Mouse (Mus musculus) adrenal gland, postnatal 14 days (tissue): Measurements from ENCODE around the gene Gm45062. TPM values are rescaled to one million over a fixed set of nuclear protein-coding genes. Genes with fewer than 3 reads are reported as not detected.
A peak's percentile ranks its signal among the peaks of the same experiment; 100 is the strongest.

Experiments
- DNase-seq: peaks from one replicate; pipeline ENCODE4 v3.0.0; 2021; ENCODE audit warnings: mixed read lengths
- long read RNA-seq, 2 experiments: library from polyadenylated mRNA; stranded (forward); transcript quantifications; one replicate each; pipeline ENCODE4 v2.0.0; 2021
- total RNA-seq: library from RNA; stranded (reverse); gene quantifications from 2 replicates; pipeline ENCODE4 v1.2.3, GENCODE M21; 2021

Gm45062 gene
- 2.0 TPM in 1 of 2 replicates, not detected in the other for total RNA-seq
- long read RNA-seq, experiment 1, partial matches to known transcripts, result 0 of 1 reads
- long read RNA-seq, experiment 1, other reads (novel, unspliced or antisense), result 1 of 1 reads
- long read RNA-seq, experiment 2, result 0 reads

DNA sequence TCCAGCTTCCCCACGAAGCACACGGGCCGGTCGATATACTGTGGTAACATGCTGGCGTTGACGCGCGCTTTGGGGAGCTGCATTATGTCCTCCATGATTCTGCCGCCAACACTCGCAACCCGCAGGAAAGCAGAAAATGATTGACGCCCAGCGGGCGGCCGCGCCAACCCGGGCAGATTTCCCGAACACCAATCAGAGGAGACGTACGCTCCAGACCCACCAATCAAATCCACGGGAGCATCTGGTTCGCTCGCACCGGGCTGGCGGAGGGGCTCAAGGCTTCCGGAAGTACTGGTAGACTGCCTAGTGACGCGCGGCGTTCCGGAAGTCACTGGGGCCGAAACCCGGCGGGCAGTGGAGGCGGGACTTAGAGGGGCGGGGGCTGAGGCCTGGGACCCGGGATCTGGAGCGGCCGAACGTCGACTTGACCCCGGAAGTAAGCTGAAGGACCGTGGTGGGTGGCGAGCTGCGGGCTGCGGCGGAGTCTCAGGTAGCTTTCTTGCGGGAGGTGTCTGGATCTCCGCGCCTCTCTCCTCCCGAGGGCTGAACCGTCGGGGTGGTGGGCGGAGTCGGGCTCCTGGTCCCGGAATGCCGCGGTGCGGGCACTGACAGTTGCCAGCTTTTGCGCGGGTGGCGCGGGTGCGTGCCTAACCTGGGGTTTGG lies at the start of gene Gm45062, which contains the start of the genes Rpa3 and Umad1:
Gene Gm45062 (plus strand): TSS at position 447 of the 663 bp plus-strand sequence.
Gene Rpa3 (minus strand): TSS at position 170 of the 663 bp plus-strand sequence.
Gene Umad1 (plus strand): TSS at position 285 of the 663 bp plus-strand sequence.
- peak; percentile 98 for DNase-seq

DNA sequence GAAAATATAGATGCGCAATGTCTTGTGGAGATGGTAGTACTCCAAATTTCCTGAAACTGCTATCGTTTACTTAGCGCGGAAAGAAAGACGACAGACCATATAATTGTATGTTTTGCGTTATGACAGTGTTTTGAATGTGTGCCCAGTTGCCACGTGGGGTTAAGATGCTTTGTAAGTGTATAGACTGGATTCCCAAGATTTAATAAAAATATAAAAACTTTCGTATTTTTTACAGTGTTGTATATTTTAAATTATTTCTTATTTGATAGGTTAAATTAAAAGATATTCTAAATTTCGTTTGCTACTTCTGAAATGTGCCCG lies 49.4 kb upstream of the Gm45062 start:
- DNase-seq, result no peak

DNA sequence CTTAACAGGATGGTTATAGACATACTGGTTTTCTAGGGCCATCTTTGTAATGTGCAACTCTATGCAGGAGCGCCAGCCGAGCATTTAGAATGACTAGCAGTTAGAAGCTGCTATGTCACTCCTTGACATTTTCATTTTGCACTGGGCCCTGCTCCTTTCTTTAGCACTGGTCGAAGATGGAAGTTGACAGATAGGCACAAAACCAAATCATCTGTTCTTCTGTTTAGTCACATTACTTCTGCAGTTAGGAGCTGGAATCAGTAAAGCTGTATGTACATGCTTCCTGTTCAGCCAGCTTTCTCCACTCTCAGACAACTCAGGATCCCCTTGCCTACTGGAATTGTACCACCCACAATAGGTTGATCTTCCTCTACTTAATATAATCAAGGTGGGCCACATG lies 48.6 kb upstream of the Gm45062 start:
- DNase-seq, result no peak

DNA sequence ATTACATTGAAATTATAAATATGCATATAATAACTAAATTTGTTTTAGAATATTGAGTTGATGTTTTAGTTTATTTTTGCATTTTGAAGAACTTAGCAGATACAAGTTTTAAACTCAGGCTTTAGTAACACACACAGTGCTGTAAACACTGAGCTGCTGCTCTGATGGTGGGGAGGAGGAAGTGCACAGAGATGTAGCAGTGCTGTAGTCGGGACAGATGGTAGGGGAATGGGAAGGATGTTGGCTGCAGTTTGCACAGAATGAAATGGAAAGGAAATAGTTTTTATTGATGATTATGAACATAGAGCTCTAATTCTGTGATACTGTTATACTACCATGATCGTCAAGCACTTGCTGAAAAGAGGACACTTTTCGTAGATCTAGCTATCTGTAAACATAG lies 32.2 kb upstream of the Gm45062 start:
- DNase-seq, result no peak

DNA sequence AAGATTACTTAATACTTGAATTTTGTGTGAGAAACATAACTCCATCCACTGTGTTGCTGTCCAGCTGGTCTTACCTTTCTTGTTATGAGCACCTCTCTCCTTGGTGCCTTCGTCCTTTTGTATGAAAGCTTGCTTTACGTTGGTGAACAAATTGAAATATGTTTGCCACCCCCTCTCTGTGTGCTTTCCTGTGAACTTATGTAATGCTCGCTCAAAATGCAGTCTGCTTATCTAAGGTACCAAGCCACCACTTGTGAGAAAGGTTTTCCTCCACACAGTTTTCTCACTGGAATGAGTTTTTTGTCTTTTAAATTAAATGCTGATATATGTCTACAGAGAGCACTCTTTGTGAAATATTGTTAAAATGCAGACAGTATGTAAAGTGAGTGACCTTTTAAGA lies 30.7 kb upstream of the Gm45062 start:
- no peak for DNase-seq

DNA sequence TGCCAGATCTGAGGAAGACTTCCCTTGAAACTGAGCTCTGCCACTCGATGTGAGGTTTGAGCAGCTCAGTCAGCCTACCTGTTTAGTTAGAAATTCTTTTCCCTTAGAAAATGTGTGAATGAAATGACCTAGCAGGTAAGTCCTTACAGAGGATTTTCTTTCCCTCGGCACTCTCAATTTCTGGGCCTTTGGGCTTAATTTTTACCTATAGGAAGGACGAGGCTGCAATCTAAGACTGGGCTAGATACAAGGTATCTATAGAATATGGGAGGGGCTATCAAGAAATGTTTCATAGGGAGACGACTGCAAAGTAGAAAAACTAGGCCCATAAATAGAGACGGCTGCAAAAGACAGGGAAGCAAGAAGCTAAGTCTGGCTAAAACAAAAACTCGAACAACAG lies 934 bp upstream of the Gm45062 start:
- no peak for DNase-seq

DNA sequence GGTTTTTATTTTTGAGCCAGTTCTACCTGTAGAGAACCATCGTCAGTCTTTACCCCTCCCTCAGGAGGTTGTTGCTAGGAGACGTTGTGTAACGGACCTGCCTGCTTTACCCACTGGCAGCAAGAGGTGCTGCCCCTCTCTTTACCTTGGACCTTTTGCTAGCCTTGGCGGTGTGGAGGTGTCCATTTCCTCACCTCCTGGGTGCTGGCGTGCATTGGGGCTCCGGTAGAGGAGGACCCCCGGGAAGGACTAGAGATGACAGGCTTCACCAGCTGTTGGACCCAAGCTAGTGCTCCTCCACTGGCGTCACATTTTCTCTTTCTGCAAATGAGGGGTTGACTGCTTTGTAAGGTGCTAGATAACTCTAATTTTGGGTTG lies 406 bp downstream of the Gm45062 start:
- no peak for DNase-seq

DNA sequence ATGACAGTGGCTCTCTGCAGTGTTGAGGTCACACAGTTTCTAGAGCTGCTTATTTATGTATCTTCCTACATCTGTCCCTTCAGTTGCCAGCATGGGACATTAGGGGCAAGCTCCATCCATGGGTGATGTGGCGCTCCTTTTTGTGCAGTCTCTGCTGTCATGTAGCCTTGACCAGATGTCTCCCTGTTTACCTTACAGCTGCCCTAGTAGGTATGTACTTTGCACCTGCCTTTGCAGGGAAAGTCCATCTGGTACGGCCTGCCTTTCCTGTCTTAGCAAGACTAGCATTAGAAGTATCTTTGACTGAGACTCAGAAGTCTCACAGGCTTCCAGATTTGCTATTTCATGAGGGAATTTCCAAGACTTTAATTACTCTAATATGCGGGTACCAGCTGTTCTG lies 11.8 kb downstream of the Gm45062 start:
- no peak for DNase-seq

DNA sequence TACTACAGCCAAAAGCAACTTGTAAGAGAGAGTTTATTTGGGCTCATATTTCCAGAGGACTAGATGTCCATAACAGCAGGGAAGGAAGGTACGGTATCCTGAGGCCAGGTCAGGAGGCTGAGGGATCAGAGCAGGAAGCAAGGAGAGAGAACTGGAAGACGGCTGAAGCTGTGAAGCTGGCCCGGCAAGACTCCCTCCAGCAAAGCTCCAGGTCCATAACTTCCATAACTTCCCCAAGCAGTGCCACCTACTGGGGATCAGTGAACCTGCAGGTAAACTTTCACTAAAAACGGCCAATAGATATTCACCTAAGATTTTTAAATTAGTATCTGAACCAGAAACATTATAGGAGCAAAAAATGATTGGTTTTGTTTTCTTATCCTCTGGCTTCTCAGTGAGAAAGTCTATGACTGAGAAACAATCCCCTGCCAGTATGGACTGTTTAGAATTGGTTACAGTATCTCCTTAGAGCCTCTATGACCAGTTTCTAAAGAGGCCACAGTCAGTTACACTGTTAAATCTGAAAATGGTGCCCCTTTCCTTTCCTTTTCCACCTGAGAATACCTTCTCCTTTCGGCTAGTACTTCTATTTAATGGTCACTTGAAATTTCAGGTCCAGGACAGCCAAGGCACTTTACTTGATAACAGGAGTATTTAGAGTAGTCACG lies 15.3 kb downstream of the Gm45062 start:
- peak; percentile 76 for DNase-seq

DNA sequence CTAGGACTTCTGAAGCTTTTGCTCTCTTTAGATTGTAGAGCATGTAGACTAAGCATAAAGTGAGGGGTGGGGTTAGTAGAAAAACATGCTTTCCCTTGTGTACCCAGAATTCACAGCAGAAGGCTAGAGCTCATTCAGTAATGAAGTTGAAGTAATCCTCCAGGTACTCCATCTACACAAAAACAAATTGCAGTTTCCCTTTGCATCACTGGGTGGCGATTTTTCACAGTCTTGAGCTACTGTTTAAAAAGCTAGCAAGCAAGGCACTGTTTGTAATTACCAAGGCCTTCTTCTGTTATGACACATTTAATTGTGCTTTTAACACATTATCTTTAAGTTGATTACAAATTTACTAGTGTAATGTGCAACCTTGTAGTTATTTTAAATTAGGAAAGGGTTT lies 15.8 kb downstream of the Gm45062 start:
- peak; percentile 72 for DNase-seq

DNA sequence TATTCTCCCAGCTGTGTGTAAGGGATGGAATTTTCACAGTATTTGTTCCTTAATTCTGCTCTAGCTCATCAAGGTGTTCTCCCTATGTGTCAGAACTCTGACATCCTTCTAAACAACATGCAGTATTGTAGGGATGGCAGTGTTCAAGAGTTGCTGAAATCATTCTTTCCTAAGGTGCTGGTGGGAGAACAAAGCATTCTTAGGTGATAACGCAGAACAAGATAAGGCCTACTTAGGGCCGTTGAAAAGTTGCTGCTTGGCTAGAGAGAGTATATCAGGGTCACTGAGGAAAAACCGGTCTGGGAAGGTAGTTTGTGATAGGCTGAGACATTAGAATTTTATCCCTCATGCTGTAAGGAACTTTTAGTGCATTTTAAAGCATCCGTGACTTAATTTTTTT lies 17.2 kb downstream of the Gm45062 start:
- DNase-seq, result no peak

DNA sequence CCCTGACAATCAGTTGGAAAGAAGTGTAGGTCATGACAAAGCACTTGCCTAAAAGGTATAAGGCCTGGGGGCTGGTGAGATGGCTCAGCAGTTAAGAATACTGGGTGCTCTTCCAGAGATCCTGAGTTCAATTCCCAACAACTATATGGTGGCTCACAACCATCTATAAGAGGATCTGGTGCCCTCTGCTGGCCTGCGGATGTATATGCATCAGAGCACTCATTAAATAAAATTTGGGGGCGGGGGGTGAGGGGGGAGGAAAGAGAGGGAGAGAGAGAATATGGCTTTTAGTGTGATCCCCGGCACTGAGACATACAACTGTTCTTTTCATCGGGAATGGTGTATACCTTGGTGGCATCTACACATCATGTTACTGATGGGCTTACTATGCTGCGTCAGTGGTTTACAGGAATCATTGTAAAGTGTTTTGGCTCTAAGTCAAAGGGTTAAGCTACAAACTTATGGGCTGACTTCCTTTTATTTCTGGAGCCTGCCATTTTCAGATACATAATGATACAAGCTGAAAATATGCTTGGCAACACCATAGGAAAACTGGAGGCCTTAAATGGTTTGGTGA lies 19.3 kb downstream of the Gm45062 start:
- DNase-seq, result peak; percentile 17

DNA sequence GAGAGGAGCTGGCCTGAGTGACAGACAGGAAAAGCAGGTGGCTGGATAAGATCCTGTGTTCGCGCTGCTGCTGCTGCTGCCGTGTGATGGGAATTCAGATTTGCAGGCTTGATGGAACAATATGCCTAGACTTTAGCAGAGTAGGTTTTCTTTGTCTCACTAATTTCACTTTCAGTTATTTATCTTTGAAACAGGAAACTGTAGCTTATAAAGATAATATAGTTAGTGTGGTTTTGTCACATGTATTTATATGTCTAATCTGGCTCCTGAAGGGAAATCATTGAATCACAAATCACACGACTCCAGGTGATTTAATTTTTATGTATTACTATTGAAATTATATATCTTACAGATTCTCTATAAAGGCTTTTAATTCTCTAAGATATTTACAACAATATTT lies 24.0 kb downstream of the Gm45062 start:
- no peak for DNase-seq

DNA sequence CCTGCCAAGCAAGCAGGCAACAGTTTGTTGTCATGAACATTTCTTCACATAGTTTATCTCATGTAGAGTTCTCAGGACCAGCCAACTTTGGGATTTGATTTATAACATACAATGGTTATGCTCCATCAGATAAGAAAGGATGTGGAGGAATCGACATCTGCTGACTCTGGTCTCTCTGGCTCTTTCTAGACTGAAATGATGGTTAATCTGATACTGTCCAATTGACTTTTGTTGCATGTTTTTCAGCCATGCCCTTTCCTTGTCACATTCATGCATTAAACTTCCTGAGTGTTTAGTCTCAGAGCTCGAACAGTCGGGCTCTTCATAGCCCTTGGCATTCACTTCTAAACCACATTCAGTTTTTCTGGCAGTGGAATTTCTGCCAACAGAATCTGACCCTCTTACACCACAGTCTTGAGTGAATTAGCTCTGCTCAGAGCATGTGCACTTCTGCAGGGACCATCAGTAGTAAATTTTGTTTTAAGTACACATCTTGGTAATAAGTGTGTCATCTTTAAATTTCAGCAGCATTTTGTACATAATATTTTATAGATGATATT lies 26.2 kb downstream of the Gm45062 start:
- DNase-seq, result no peak

DNA sequence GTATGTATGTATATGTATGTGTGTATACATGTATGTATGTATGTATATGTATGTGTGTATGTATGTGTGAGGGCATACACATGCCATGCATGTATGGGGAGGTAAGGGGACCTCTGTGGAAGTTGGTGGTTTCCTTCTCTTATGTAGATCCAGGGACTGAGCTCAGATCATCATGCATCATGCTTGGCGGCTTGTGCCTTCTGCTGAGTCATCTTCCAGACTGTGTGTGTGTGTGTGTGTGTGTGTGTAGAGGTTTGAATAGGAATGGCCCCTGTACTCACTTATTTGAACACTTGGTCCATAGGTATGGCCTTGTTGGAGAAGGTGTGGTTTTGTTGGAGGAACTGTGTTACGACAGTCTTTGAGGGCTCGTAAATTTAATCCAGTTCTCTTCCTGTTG lies 26.9 kb downstream of the Gm45062 start:
- DNase-seq, result no peak

DNA sequence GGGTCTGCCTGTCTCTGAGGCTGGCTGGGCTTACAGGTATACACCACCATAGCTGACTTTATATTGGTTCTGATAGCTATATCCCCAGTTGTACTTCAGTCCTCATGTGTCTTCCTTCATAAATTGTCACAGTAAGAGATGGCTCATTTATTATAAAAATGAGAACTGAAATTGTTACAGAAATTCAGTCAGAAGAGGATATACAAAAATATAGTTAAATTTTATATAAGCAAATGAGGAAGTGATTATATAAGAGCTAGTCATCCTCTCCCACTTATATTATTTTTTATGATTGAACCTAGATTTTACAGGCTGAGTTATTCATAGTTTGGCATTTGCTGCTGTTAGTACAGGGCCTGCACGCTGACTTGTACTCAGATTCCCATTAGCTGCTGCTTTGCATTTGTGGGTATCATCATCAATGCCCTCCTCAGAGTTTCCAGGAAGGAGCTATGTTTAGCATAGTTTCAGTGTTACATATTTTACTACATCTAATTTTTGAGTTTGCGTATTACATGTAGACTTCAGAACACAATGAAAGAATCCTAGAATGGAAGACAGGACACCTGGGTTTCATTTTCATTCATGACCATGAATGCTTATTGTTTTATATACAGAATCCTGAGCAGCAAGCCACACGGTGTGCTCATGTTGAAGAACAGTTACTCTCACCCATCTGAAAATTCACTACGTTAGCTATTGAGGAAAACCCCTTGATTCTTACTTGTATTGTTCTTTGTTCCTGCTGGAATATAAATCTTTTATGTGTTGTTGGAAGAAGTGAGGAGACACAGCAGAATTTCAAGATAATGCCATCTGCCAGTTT lies 29.7 kb downstream of the Gm45062 start:
- DNase-seq, result no peak

DNA sequence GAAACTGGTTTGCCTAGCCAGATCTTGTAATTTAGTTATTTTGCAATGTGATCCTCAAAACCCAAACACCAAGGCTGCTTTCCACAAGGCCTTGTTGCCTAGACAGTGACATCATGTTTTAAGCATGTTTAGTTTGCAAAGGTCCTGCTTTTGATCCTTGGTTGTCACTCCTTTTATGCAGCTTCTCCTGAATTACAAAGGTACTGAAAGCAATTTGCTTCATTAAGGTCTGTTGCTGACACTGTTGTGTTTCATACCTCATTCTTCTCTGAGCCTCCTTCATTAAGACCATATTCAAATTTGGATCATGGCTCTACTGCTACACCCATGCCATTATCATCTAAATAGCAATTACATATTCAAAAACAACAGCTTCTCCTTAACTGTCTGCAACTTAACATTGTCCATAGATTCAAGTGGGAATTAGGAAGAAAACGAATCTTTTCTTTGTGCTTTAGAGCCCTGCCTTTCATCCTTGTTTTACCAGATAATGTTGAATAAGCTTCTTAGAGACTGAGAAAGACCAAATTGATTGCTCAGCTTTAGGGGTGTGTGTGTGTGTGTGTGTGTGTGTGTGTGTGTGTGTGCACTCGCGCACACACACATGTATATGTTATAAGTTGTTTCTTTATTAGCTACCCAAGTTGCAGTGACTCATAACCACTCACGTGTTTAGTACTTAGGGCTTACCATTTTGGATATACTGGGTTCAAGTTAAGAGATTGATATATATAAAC lies 35.0 kb downstream of the Gm45062 start:
- no peak for DNase-seq

DNA sequence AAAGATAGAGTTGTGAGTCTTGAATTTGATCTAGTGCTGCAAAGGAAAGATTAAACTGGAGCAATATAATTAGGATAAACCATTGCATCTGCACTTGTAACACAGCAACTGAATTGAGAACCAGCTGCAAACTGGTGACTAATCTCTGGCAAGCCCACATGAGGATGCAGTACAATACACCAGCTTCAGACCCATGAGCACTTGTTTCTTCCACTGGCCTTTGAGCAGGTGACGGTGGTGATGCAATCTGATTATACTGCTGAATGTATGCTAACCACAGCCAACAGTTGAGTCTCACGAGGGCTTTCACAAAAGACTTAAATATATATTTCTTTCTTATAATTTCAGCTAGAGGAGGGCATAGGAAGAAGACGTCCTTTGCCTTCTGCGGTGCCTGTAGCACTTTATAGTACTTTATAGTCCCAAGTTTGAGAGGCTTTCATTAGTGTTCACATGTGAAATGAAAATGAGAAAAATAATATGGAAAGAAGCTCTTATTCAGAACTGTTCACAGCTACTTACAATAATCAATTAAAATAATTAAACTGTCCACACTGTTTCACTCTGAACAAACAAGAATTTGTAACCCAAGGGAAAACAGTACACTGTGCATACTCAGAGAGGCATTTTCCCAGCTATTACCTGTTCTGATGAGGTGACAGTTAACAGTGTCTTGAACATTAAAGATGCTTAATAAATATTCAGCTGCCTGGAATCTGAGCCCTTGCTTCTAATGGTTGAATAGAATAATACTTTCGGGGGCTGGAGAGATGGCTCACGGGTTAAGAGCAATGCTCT lies 40.0 kb downstream of the Gm45062 start:
- DNase-seq, result no peak

DNA sequence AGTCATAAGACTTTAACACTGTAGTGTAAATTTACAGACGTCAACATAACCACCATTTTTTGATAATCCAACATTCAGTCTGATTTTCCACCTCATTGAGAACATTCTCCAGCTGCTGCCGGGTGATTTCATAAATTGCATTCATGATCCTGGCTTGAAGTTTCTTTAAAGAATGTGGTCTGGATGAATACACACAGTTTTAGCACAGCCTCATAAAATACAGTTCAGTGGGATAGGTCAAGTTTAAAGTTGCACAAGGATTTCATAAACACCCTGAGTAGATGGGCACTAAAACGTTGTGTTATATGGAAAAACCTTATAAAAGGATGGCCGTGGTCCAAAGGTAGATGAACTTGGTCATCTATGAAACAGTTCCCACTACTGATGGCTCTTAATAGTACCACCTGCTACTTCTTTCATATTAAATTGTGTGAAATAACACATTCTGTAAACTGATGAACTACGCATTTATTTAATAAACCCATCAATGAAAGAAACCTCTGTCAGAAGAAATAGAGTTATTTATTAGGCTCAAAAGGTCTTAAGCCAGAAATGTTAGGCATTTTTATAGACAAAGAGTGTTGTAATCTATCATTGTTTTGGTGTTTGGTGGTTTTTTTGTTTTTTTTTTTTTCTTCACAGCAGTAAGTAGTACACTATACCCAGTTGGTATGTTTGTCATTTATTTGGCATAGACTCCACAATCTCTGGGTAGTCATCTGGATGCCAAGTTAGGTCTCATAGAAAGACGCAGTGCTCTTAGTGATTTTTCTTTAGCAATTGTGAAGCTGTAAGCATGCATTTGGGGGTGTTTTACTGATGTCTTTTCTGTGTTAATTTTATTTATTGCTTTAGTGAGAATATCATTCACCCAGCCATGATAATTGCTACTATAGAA lies 48.9 kb downstream of the Gm45062 start:
- DNase-seq, result no peak

DNA sequence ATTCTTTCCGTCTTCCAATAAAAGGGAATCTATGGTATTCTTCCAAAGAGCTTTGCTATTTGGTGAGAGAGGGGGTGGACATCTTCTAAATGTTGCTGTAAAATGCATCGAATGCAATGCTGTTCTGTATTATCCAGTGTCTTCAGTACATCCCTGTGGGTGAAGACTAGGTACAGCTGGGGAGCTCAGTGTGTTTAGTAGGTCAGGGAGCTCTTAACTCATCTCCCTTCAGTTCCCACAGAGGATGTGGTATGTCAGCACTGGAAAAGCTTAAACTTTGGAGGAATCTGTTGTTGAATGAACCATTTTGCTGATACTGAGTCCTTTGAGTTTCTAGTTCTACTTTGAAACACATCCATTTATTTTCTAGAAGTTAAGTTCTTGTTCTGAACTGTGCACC lies 53.3 kb downstream of the Gm45062 start:
- no peak for DNase-seq
